8 mouse cellular contexts compared by ENCODE assay signal in the genomic region with DNA sequence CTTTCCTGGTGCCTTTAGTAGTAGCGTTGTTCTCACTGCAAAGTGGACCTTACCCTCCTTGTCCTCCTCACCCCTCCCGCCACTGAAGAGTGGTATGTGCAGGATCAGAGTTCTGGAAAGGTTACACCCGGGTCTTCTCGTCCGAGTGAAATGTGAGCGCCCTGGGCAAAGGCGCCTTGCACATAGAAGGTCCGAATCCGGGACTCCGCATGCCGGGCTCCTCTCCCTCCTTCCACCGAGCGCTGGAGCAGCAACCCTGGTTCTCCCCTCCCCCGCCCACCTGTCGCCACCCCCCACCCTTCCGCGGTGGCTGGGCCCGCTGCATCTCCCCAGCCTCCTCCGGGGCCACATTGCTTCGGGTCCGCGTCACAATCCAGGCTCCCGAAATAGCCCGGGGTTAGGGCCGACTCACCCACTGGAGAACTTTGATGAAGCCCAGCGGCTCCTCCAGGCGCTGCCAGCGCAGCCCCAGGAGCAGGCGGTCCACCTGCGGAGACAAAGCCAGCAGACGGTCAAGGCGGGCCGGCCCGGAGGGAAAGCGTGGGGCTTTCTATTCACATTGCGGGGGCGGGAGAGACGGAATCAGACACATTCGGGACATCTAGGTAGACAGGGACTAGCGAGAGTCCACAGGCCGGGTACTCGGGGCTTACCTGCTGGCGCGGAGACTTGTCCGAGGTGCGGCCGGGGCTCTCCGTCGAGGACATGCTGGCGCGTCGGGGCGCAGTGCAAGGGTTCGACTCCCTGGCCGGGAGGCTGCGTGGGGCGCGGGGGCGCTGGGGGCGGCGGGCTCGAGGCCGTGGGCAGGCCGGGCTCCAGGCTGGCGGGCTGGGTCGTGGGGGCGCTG. TPM values are rescaled to one million over a fixed set of nuclear protein-coding genes. Genes with fewer than 3 reads are reported as not detected.
DNase-seq lines count a peak whose midpoint lies in the region; ATAC-seq and TF ChIP-seq lines count a peak whose summit lies in the region.

No protein-coding gene starts in this region.

- WGBS in cerebellum, adult 2 months = 5% methylated on average over 66 of the region's 67 CpGs
- WGBS in kidney, postnatal 0 days = 1% methylated on average over 58 of the region's 67 CpGs
- 2% methylated on average over 61 of the region's 67 CpGs for WGBS in neural tube, embryonic 11.5 days

- no peaks in the 10 kb centered on the region for H3K4me1 ChIP-seq in cerebellum, adult 2 months (ENCODE audit: control insufficient read depth, insufficient read depth, low read length)
- peaks cover 0 to 4% of the 10 kb centered on the region in 2 experiments; a peak in 1 of 4 replicates for H3K4me1 ChIP-seq in ES-E14 (ENCODE audit: control insufficient read depth in 2 of 2, insufficient read depth in 2 of 2, low read length in 2 of 2, poor library complexity in 1 of 2)
- H3K4me1 ChIP-seq in kidney, postnatal 0 days (replicated peaks; ENCODE audit: insufficient read depth, low read length) = peaks cover 19% of the 10 kb centered on the region
- 0 out of 2 replicates have a peak, but pooled peaks cover 5% of the 10 kb centered on the region for H3K4me1 ChIP-seq in neural tube, embryonic 11.5 days (ENCODE audit: control insufficient read depth, insufficient read depth, low read length)

- in situ Hi-C loops in ES-E14 (cut with MboI; ENCODE audit: low sequenced_read_pairs in 2 of 2, unreplicated experiment in 2 of 2) = no loop called here

- TF ChIP-seq CTCF in cerebellum, adult 2 months (IDR thresholded peaks at IDR 0.05; ENCODE audit: borderline replicate concordance, insufficient read depth, low read depth, low read length) = no peak
- no peak for TF ChIP-seq CTCF in kidney, postnatal 0 days (IDR thresholded peaks at IDR 0.05; ENCODE audit: low read depth)

- H3K9ac ChIP-seq in ES-E14 (ENCODE audit: insufficient read depth, low read depth, low read length, poor library complexity, severe bottlenecking) = peak overlapping the region; percentile 46; the same call in 1 of the 2 replicates
- H3K9ac ChIP-seq in kidney, postnatal 0 days (ENCODE audit: low read depth, low read length) = peak overlapping the region; percentile 57
- peak overlapping the region; percentile 33 for H3K9ac ChIP-seq in neural tube, embryonic 11.5 days (ENCODE audit: low read length)

- no peaks in the 10 kb centered on the region for H3K36me3 ChIP-seq in ES-E14 (ENCODE audit: control insufficient read depth, insufficient read depth, low read length, poor library complexity, severe bottlenecking)
- no peaks in the 10 kb centered on the region for H3K36me3 ChIP-seq in kidney, postnatal 0 days (ENCODE audit: insufficient read depth, low read length)
- H3K36me3 ChIP-seq in neural tube, embryonic 11.5 days (ENCODE audit: control insufficient read depth, insufficient read depth, low read length) = no peaks in the 10 kb centered on the region

- no peaks in the 10 kb centered on the region for H3K9me3 ChIP-seq in ES-E14 (ENCODE audit: control insufficient read depth, insufficient read depth, low read depth, low read length)
- no peaks in the 10 kb centered on the region for H3K9me3 ChIP-seq in kidney, postnatal 0 days (replicated peaks; ENCODE audit: low read length)
- H3K9me3 ChIP-seq in neural tube, embryonic 11.5 days (ENCODE audit: control insufficient read depth, low read length) = no peaks in the 10 kb centered on the region

- no peak overlapping the region for H3K27ac ChIP-seq in cerebellum, adult 2 months (ENCODE audit: insufficient read depth, low read length)
- H3K27ac ChIP-seq in ES-E14 (ENCODE audit: insufficient read depth, low read depth, low read length, poor library complexity, severe bottlenecking) = no peak overlapping the region
- peak overlapping the region; percentile 66 for H3K27ac ChIP-seq in kidney, postnatal 0 days
- no peak overlapping the region for H3K27ac ChIP-seq in neural tube, embryonic 11.5 days (ENCODE audit: low read depth, low read length)

- peak overlapping the region; percentile 78 for H3K4me2 ChIP-seq in kidney, postnatal 0 days (ENCODE audit: low read length)
- H3K4me2 ChIP-seq in neural tube, embryonic 11.5 days (ENCODE audit: low read depth) = peak overlapping the region; percentile 54

- DNase-seq in cerebellum, adult 2 months = peak; percentile 4 to 16
- no peak for DNase-seq in cerebellum, adult 9-11 months
- no peak for DNase-seq in ES-E14 (ENCODE audit: low read depth, low spot score)
- DNase-seq in gastrocnemius, adult 8-10 months (ENCODE audit: low spot score in 2 of 2) = peak; percentile 73 to 83
- DNase-seq in kidney, postnatal 0 days (ENCODE audit: low spot score) = peak; percentile 52
- peak; percentile 36 for DNase-seq in neural tube, embryonic 11.5 days (ENCODE audit: low spot score)
- no peak for DNase-seq in layer of hippocampus, adult 9-11 months
- no peak for DNase-seq in frontal cortex, postnatal 25 days (ENCODE audit: low spot score in 2 of 2)

- H3K27me3 ChIP-seq in cerebellum, adult 2 months (ENCODE audit: control insufficient read depth, insufficient read depth, low read length) = peaks cover 5% of the 10 kb centered on the region; the same call in 1 of the 2 replicates
- H3K27me3 ChIP-seq in kidney, postnatal 0 days (ENCODE audit: insufficient read depth, low read length) = peaks cover 9% of the 10 kb centered on the region; the same call in 1 of the 2 replicates
- H3K27me3 ChIP-seq in neural tube, embryonic 11.5 days (ENCODE audit: control insufficient read depth, insufficient read depth, low read length) = peaks cover 36% of the 10 kb centered on the region

- no peak for TF ChIP-seq POLR2A in cerebellum, adult 2 months (IDR thresholded peaks at IDR 0.05; ENCODE audit: borderline replicate concordance, insufficient read depth, low read length)

- peak; percentile 86 for ATAC-seq in kidney, postnatal 0 days (replicated peaks; ENCODE audit: low FRiP score, low read depth)
- peak; percentile 16; the same call in 1 of the 2 replicates for ATAC-seq in neural tube, embryonic 11.5 days (ENCODE audit: insufficient read depth, low FRiP score, low TSS enrichment)

- peak overlapping the region; percentile 24 for H3K4me3 ChIP-seq in cerebellum, adult 2 months (replicated peaks; ENCODE audit: insufficient read depth, low read depth, low read length)
- H3K4me3 ChIP-seq in ES-E14 (ENCODE audit: insufficient read depth in 1 of 2, low read depth in 1 of 2, low read length in 2 of 2, poor library complexity in 1 of 2, severe bottlenecking in 1 of 2) = peak overlapping the region; percentile 54 to 67
- H3K4me3 ChIP-seq in kidney, postnatal 0 days (replicated peaks; ENCODE audit: low read depth, low read length) = peak overlapping the region; percentile 44
- peak overlapping the region; percentile 34 for H3K4me3 ChIP-seq in neural tube, embryonic 11.5 days (ENCODE audit: low read depth, low read length)

TF ChIP-seq in ES-E14, 5 proteins besides CTCF, POLR2A, EP300 and RAD21:
- TF ChIP-seq HCFC1 (IDR thresholded peaks at IDR 0.05; ENCODE audit: borderline replicate concordance, insufficient read depth, low read length) (no peak), ZC3H11A (IDR thresholded peaks at IDR 0.05; ENCODE audit: borderline replicate concordance, low read depth, low read length) (no peak), ZNF384 (IDR thresholded peaks at IDR 0.05; ENCODE audit: low read depth, low read length) (no peak), CHD2 (IDR thresholded peaks at IDR 0.05; ENCODE audit: low read depth, low read length) (no peak), MAFK (IDR thresholded peaks at IDR 0.05; ENCODE audit: insufficient read depth, low read depth, low read length) (no peak)
TF ChIP-seq in ES-E14: peak in this region for 0.

RNA-seq across cellular contexts. Expression of a gene that starts 0.5 kb away (rescaled TPM):
- 2.4 TPM in 2 replicates for polyA plus RNA-seq in cerebellum, adult 2 months (2012; rRNA removed)
- total RNA-seq in ES-E14 (2012; rRNA removed) = 0.62 and 1.6 TPM in 2 replicates
- 100 to 1,000 TPM; 240 to 296 (median 244) TPM for total RNA-seq in gastrocnemius, adult 8-10 months (2022)
- 3.5 and 3.6 TPM in 2 replicates for polyA plus RNA-seq in kidney, postnatal 0 days (2015; fragmentation: Nextera tagmentation; extraction: Ambion mirVana)
- polyA plus RNA-seq in neural tube, embryonic 11.5 days (2014; fragmentation: Nextera tagmentation; extraction: Ambion mirVana) = 0.46 and 0.76 TPM in 2 replicates

RNA-seq across cellular contexts. Expression of a gene that starts 15.2 kb away (rescaled TPM):
- 25.9 and 26.9 TPM in 2 replicates for polyA plus RNA-seq in cerebellum, adult 2 months (2012; rRNA removed)
- total RNA-seq in ES-E14 (2012; rRNA removed) = 9.1 and 9.5 TPM in 2 replicates
- 1 to 10 TPM; 5.9 to 7.4 (median 6.6) TPM for total RNA-seq in gastrocnemius, adult 8-10 months (2022)
- polyA plus RNA-seq in kidney, postnatal 0 days (2015; fragmentation: Nextera tagmentation; extraction: Ambion mirVana) = 10.9 and 11.0 TPM in 2 replicates
- 21.1 and 24.5 TPM in 2 replicates for polyA plus RNA-seq in neural tube, embryonic 11.5 days (2014; fragmentation: Nextera tagmentation; extraction: Ambion mirVana)

RNA-seq across cellular contexts. Expression of a gene that starts 24.9 kb away (rescaled TPM):
- polyA plus RNA-seq in cerebellum, adult 2 months (2012; rRNA removed) = 13.1 and 13.8 TPM in 2 replicates
- 2.2 and 3.9 TPM in 2 replicates for total RNA-seq in ES-E14 (2012; rRNA removed)
- total RNA-seq in gastrocnemius, adult 8-10 months (2022) = 1 to 10 TPM; 3.0 to 3.8 (median 3.4) TPM
- polyA plus RNA-seq in kidney, postnatal 0 days (2015; fragmentation: Nextera tagmentation; extraction: Ambion mirVana) = 3.1 and 3.4 TPM in 2 replicates
- polyA plus RNA-seq in neural tube, embryonic 11.5 days (2014; fragmentation: Nextera tagmentation; extraction: Ambion mirVana) = 2.1 and 2.9 TPM in 2 replicates

RNA-seq across cellular contexts. Expression of a gene that starts 30.8 kb away (rescaled TPM):
- 111 and 112 TPM in 2 replicates for polyA plus RNA-seq in cerebellum, adult 2 months (2012; rRNA removed)
- total RNA-seq in ES-E14 (2012; rRNA removed) = 172 and 248 TPM in 2 replicates
- total RNA-seq in gastrocnemius, adult 8-10 months (2022) = 10 to 100 TPM; 57.8 to 63.3 (median 60.8) TPM
- 254 and 255 TPM in 2 replicates for polyA plus RNA-seq in kidney, postnatal 0 days (2015; fragmentation: Nextera tagmentation; extraction: Ambion mirVana)
- polyA plus RNA-seq in neural tube, embryonic 11.5 days (2014; fragmentation: Nextera tagmentation; extraction: Ambion mirVana) = 294 and 297 TPM in 2 replicates

RNA-seq across cellular contexts. Expression of a gene that starts 39.8 kb away (rescaled TPM):
- 50.8 and 53.5 TPM in 2 replicates for polyA plus RNA-seq in cerebellum, adult 2 months (2012; rRNA removed)
- 2.1 and 5.5 TPM in 2 replicates for total RNA-seq in ES-E14 (2012; rRNA removed)
- total RNA-seq in gastrocnemius, adult 8-10 months (2022) = 10 to 100 TPM; 30.3 to 36.5 (median 32.6) TPM
- polyA plus RNA-seq in kidney, postnatal 0 days (2015; fragmentation: Nextera tagmentation; extraction: Ambion mirVana) = 4.2 and 5.4 TPM in 2 replicates
- polyA plus RNA-seq in neural tube, embryonic 11.5 days (2014; fragmentation: Nextera tagmentation; extraction: Ambion mirVana) = 6.5 and 7.2 TPM in 2 replicates

Comparison
In these comparisons a context has a peak if more than half of its experiments do, and no peak if none do; other contexts are left out.
1. DNase-seq: peak in cerebellum, adult 2 months (2 of 2), gastrocnemius, adult 8-10 months (2 of 2), kidney, postnatal 0 days (single experiment) and neural tube, embryonic 11.5 days (single experiment); none in cerebellum, adult 9-11 months (single experiment), ES-E14 (single experiment), layer of hippocampus, adult 9-11 months (single experiment) and frontal cortex, postnatal 25 days (0 of 2).
2. Peak in every context shown above with its lines, with median percentiles within 50 percentile points of each other: H3K4me3 ChIP-seq and H3K9ac ChIP-seq.